Mouse (Mus musculus) CD4-positive helper T cell, adult 2 months (primary cell): ENCODE measurements around the gene Wwox.

Experiments
- DNase-seq: peaks from one replicate; pipeline ENCODE4 v3.0.0-alpha.2; 2012; ENCODE audit warnings: low read depth, missing footprints, low spot score

The Wwox gene

DNA sequence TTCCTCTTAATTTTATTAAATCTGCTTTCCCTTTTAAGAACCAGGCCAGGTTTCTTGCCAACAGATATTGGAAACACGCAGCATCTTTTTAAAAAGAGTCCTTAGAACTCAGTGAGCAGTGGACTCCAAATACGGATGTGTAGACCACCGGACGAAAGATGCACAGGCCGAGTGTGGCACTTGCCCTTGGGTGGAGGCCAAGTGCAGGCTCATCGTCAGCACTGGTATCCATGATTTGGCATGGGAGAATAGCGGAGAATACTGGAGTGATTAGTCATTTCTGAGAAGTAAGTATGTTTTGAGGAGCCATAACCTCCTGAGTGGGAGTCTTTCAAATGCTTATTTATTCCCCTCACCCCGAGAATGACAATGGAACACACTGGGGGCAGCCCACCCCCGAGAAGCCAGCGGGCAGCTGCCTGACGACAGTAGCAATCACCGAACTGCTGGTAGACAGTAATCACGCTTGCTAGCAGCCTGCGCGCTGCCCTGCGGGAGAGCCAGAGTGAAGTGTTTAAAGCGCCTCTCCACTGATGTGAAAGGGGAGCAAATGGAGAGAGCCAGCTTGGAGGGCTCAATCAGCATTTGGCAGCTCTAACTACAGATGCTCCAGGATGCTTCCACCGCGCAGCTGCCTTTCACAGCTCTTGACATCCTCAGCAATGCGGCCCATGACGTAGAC, 29.2 kb downstream of the Wwox start:
- DNase-seq = no peak

DNA sequence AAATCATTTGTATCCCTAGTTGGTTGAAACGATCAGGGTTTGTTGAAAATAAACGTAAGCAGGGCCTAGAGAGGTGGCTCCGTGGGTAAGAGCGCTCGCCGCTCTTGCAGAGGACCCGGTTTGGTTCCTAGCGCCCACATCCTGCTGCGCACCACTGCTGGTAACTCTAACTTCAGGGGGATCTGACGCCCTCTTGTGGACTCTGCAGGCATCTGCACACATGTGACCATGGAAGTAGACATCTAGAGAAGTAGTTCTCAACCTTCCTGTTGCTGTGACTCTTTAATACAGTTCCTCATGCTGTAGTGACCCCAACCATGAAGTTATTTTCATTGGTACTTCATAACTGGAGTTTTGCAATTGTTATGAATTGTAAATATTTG, 29.7 kb downstream of the Wwox start:
- peak; percentile 7 for DNase-seq

DNA sequence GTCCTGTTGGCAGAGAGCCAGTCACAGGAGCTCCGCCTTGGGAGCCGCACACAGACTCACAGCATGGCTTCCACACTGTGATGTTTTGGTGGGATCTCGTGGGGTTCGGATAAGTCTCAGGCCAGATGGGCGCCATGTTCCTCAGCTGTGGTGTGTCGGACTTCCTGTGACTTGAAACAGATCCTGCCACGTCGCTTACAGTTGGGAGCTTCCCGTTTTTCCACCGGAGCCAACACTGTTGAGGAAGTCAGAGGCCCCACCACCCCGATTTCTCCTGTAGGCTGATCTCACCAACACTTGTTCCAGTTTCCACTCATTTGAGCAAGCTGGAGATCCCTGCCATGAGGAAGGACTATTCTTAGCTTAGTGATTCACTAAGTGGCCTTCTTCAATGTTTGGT, 34.1 kb downstream of the Wwox start:
- no peak for DNase-seq

DNA sequence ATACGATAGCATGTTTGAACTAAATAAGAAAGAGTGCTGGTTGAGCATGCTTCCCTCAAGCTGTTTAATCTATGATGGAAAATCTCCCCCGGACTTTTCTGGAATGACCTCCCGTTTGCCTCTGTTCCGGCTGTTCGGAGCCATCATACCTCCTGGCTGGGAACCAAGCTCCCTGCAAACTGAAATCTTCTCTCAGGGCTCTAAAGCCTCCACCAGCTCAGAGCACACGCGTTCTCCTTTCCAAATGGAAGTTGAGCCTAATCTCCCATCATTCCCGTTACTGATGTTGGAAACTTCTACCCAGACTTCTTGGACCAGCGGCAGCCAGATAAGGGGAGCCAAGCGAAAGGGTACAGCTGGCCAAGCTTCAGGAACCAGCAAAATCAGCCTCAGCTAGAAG, 37.5 kb downstream of the Wwox start:
- DNase-seq = no peak

DNA sequence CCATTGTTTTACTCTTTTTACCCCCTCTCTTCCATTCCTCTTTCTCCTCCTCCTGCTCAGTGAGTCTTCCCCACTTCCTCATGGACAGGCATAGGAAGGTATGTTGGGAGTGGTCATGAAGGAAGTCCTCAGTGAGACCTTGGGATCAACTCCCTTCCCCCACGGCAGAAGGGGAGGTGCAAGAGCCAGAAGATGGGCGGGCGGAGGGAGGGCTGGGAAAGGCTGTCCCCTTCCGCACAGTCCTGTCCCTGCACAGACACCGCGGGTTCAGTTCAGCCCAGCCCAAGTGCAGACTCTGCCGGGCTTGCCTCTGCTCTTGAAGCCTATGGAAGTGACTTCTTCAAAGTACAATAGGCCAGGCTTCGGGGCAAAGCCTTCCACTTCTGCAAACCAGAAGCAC, 38.3 kb downstream of the Wwox start:
- DNase-seq = no peak

DNA sequence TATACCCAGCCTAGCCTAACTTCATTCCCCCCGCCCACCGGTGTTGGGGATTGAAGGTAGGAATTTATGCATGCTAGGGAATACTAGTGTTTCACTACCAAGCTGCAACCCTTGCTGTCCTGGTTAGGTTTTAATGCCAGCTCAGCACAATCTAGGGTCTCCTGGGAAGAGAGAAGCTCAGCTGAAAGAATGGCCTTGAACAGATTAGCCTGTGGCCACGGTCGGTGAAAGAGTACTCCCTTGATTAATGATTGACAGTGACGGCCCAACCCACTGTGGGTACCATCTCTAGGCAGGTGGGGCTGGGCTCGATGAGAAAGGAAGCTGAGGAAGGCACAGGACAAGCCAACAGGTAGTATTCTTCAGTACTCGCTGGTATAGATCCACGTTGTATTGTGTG, 40.3 kb downstream of the Wwox start:
- no peak for DNase-seq

DNA sequence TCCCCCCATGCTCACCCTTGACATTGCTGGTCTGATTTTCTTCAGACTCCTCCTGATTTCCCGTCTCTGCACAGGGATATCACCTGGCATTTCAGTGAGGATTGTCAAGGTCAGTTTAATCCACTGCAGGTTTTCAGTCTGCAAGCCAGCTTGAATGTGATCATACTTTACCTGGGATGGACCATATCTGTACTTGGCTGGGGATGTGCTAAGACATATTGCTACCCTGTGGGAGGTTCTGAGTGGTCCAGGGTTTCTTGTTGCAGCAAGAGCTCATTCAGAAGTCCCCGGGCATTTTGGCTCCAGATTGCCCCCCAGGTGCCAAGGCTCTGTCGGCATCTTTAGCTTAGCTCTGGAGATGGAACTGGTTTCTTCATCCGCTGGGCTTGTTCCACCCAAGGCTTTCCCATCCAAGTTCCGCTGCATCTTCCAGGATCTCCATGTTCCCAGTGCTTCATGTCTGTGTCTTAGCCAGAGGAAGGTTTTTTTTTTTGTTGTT, 52.3 kb downstream of the Wwox start:
- no peak for DNase-seq

DNA sequence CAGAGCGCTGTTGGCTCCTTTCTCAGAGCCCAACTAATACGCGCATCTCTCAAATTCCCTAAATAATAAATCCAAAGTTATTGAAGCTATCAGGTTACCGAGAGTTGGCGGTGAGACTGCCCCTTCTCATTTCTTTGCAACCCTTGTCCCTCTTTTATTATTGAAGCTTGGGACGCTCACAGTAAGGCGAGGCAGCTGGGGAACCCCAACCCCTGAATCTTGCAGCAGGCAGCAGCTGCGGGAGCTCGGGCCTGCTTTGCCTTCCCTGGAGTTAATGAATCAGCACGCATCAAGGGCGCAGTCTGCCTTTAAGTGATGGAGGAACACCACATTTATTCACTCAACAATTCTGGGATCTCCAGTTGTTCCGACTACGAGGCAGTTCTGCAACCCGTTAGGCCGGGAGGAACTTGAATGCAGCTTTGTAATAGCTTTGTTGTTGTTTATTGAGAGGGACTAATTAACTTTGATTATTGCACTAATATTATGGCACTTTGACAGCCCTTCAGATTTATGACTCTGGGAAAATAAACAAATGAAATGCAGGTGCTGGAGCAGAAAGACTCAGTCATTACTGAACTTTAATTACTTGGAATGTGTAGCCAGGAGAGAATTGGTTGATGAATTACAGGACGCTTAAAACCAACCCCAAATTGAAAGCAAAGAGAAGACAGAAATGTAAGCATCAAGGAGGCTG, 60.1 kb downstream of the Wwox start:
- DNase-seq = no peak

DNA sequence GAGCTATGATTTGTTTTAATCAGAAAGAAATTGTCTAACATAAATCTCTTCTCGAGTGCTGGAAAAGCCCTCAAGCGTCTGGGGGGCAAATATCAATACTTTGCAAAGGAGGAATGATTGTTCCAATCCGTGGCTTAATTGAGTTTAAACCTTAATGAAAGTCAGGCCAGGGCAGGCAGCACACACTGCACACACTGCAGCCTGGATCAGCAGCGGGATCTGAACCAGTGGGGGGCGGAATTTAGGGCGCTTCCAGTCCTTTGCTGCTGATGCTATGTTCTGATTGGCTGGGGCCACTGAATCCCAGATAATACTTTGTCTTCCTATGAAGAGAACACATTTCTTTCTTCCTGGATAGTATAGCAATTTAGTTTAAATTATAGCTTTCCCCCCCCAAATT, 62.5 kb downstream of the Wwox start:
- DNase-seq = no peak

DNA sequence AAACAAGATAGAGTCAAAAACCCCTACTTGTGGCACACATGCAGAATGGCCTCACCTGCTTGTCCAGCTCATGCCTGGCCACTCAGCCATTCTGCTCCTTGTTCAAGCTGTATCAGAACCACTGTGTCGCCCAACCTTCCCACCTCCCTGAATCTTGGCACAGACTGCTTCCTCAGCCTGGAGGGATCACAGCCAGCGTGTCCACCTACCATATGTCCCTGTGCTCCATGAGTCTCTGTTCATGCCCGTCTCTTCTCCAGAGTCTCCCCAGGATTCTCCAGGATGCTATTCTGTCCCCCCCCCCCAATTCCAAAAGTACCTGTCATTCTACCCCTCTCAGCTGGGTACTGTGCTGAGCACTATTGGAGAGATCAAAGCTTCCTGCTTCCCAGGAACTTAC, 63.7 kb downstream of the Wwox start:
- DNase-seq = no peak

DNA sequence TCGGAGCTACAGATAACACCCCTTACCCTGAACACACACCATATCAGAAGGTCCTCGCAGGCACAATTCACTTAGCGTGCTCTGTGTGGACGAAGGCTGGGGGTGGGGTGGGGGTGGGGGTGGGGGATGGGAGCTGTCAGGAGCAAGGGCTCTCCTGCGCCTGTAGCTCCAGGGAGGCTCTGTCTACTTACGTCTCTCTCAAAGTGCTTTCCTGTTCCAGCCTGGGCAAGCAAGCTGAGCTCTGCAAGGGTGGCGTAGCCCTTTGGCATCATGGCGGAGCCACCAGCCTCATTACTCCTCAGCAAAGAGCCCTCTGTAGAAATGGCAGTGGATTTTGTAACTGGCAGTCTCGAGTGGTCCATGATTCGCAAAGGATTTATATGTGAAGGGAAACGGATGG, 65.4 kb downstream of the Wwox start:
- DNase-seq = no peak

DNA sequence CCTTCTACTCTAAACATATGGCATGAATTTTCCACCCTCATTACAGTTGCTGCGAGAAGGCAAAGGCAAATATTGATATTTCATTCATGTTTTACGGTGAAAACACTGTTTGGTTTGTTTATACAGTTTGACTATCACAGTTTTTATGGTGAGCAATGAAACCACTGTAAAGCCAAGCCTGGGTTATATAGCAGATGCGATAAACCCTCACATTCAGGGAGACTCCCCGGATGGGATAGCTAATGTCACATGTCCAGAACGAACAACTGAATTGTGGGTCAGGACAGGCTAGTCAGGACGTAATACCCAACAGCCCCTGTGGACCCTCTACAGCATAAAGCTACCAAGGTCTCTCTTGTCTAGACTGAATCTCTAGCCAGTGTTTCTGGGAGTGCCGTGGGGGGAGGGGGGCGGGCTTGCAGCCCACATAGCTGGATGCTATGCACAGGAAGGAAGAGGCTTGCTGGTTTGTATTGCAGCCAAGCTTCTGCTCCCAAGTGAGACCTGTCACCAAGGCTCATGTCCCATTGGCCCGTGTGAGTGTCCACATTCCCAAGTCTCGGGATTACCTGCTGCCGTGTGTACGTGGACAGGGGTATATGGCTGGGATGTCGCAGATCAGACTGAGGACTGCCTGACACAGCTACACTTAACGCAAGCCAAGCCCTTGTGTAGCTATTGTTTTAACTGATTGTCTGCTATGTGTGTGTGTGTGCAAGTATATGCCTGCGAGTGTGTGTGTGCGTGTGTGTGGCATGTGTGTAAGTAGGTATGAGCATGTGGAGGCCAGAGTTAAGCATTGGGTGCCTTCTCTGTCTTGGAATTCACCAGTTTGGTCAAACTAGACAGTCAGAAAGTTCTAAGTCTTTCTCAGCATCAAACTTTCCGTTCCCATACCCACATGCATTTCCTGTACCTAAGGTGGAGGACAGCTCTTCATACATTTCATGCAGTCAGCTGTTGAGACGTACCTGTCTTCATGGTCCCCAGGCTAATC, 66.2 kb downstream of the Wwox start:
- DNase-seq = peak; percentile 31

DNA sequence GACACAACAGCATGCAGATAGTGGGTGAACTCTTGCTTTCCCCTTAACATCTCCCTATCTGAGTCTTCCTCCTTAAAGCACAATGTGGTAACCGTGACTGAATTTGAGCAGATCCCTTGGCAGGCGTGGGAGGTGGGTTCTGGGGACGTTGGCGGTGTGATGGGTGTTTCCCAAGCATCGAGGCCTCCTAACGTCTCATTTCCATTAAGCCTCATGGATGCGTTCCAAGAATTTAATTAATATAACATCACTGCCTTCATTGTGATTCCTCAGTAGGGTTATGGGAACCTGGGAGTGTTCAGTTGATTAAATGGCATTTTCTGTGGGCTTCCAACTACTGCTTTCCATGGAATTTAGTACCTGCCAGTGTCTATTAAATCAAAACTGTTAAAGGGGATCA, 67.9 kb downstream of the Wwox start:
- no peak for DNase-seq

DNA sequence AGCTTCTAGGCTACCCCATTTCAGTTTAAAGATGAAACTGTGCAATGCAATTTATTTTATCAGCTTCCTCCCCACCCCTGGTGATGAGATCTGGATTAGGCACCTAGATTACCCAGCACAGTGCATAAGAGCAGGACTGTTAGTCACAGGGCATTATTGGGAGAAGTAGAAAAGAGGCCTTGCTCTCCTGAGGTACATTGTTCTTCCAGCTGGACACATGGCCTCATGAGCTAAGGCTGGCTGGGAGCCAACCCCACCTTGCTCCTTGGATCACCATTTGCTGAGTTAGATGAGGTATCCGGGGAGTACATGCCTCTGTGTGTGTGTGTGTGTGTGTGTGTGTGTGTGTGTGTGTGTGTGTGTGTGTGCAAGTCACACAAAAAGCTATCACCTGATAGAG, 70.8 kb downstream of the Wwox start:
- DNase-seq = no peak

DNA sequence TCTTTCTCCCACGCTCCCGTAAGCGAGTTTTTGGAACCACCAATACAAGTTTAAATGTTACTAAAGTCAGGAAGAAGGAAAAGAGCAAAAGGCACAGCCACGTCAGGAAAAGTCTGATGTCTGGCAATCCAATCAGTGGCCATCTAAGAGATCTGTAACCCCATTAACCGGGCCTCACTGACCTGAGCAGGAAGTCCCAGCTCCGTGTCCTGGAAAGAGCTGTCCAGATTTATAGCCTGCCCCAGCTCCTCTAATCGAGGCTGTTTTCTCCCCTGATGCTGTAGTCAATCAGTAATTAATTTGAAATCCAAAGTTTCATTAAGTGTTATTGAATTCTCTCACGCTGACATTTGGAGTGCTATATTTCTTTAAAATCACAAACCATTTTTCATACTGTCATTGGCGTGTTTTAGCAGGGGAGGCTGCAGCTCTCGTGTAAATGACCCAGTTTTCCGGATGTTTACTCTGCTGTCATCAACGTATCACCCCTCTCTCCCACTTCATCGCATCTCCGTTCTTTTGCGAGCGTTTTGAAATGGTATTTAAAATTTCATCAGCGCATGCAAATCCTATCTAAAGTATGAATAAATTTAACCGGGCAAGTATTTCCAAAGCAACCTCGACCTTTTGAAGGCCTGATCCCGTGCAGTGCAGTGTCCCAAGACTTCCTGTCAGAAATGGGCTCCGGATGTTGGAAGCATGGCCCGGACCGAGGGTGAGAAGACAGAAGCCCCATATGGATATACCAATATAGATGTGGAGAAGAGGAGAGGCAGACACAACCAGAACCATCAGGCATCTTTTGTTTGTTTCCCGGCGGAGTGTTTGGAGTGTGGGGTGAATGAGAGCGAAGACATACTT, 72.8 kb downstream of the Wwox start:
- DNase-seq = no peak

DNA sequence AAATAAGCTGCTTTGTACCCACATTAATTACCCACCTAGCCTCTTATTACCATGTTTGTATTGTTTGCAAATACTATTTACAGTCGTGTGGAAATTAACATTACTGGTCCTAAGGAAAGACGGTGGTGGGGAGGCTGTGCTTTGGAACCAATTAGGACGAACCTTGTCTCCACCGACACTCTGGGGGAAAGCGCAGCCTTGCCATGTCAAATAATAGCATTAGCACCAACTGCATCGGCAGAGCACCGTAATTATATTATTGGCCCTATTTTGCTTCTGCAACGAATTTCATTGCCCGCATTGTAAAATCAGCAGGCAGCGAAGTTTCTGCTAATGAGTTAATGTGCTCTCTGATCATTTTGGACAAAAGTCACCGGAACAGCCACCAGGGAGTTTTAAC, 75.2 kb downstream of the Wwox start:
- DNase-seq = no peak

DNA sequence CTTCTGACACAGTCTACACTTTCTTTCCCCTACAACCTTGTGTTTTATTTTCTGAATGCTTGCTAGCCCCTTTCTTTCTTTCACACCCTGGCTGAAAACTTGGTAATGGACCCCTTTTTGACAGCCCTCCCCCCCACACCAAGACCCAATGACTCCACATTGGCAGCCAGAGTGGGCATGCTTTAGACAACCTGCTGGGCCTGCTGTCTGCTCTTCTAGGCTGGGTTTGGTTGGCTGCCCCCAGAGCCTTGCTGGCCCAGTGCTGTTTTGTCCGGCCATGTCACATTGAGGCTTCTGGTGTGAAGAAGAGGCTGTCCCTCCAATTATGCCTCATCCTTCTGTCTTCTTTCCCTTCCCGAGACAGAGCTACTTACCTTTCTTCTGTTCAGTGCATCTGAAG, 83.6 kb downstream of the Wwox start:
- DNase-seq = no peak

DNA sequence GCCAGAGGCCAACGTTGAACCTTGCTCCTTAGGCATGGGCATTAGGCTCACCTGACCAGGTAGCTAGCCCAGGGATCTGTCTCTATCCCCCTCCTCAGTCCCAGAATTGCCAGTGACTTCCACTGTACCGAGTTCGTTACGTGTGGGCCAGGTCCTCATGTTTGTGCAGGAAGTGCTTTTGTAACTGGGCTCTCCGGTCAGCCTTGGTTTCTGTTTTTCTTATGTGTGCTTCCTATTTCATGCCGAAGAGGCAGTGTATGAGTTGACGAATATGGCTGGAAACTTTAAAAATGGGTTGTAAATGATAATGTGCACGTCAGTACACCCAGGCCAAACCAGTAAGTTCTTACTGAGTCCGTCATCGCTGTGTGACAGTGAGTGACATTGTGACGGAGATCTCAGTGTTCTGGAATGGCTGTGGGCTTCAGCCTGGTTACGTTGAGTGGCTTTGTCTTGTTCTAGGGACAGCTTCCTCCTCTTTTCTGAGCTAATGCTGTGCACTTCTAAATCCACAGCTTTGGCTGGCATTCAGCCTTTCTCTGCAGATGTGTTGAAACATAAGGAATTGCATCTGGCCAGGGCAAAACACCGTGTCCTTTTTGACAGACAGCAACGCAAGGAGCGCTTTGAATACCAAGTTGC, 87.3 kb downstream of the Wwox start:
- no peak for DNase-seq

DNA sequence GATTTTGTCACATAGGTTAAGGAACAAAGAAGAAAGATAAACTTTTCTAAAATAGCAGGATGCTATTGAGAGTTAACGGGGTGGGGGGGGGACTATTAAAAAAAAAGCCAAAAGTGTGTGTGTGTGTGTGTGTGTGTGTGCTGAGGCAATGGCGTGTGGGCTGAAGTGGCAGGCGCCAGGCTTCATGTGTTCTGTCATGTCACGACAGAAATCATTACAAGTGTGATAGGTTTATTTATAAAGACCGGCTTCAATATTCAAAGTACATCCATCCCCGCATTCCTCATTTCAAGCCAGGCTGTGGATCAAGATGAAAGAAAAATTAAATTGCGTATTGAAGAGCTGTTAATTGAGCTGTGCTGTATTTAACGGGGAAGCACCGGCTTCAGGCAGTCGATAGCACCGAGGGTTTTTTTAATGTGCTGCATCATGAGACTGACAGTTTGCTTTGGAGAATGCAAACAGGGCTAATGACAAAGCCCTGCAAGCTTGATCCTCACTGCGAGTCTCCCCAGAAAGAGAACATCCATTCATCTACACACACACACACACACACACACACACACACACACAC, 88.3 kb downstream of the Wwox start:
- DNase-seq = no peak

DNA sequence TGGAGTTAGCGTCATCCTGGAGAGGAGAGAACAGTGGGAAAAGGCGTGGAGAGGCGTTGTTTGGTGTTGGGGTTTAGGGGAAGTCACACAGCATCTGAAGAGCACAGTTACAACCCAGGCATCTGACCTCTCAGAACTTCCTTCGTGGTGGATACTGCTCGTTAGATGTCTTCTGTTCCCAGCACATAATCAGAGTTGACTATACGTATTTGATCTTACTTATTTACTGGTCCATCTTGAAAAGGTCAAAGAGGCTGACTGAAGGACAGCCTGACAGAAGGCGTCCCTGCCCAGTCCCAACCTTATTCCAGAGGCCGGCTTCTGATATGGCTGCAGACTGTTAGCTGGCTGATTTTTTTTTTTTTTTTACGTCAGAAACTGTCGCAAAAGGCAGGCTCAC, 90.1 kb downstream of the Wwox start:
- DNase-seq = no peak

DNA sequence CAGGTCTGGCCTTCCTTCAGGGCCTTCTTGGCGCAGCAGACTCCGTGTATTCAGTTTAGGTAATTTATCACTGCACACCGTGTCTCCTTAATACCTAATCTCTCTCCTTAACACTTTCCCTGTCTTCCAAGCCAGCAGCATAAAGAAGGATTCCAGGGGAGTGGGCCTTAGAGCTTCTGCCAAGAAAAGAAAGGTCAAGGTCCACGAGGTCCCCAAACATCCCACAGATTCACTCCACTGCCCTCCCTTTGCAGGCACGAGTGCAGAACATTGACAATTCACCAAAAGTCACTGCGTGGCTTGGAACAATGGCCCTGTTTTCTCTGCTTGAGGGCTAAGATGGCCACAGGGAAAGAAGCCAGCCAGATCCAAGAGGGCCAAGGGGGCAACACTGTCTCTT, 96.7 kb downstream of the Wwox start:
- no peak for DNase-seq
